Mouse (Mus musculus): Measurements from ENCODE around the gene 1700025G04Rik. TPM values are rescaled to one million over a fixed set of nuclear protein-coding genes. Genes with fewer than 3 reads are reported as not detected.

The 1700025G04Rik gene
- polyA plus RNA-seq, 1 experiment from 2014 or later: 16.7 TPM

DNA sequence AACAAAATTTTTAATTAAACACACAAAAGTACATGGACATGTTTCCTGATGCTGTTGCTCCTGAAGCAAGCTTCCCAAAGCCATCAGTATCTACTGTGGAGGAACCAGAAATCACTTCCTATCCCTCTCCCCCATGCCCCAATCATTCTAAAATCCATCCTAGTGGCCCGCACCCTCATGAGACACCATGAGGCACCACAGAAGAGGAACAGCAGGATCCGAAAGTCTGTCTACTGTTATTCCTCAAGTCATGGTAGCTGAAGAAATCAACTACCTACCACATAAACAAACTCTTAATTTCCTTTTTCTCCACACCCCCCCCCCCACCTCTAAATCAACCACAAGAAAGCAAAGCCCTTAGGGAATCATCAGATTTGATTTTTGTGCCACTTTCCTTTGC, 46.5 kb downstream of the 1700025G04Rik start:
- peaks cover 11% of the 10 kb centered on the region for H3K4me1 ChIP-seq (replicated peaks; ENCODE audit: control insufficient read depth, insufficient read depth, low read length)
- H3K27ac ChIP-seq (ENCODE audit: low read length): no peak overlapping the region
- no peak overlapping the region for H3K4me2 ChIP-seq (ENCODE audit: low read depth, low read length)
- no peak for ATAC-seq (ENCODE audit: low read depth)
- H3K9me3 ChIP-seq (ENCODE audit: control insufficient read depth, low read length): no peaks in the 10 kb centered on the region
- H3K9ac ChIP-seq (ENCODE audit: low read length): no peak overlapping the region
- H3K27me3 ChIP-seq (ENCODE audit: control insufficient read depth, insufficient read depth, low read depth, low read length): no peaks in the 10 kb centered on the region
- no peak overlapping the region for H3K4me3 ChIP-seq (ENCODE audit: low read length)
- no peaks in the 10 kb centered on the region for H3K36me3 ChIP-seq (ENCODE audit: control insufficient read depth, insufficient read depth, low read length)
- 94% methylated on average over 2 of the region's 2 CpGs for WGBS

DNA sequence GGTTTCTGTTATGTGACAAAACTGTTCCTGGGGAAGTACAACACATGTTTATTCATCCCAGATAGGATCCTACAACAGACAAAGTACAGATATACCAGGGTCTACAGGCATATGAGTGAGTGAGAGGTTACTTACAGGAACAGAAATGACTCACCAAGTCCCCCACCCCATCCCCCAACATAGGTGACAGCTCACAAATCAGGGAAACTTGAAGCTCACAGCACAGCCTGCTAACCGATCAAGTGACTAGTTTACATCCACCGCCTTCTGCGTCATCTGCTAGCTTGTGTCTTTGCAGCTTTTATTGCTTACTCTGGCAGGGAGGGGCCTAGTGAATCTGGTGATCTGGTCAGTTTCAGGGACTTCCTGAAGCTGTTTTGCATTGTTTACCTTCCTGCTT, 47.5 kb downstream of the 1700025G04Rik start:
- Histone ChIP-seq H3K4me3 (ENCODE audit: low read length) (no peak overlapping the region), H3K27me3 (ENCODE audit: control insufficient read depth, insufficient read depth, low read depth, low read length) (no peaks in the 10 kb centered on the region), H3K27ac (ENCODE audit: low read length) (no peak overlapping the region), H3K9ac (ENCODE audit: low read length) (no peak overlapping the region), H3K4me2 (ENCODE audit: low read depth, low read length) (no peak overlapping the region), H3K36me3 (ENCODE audit: control insufficient read depth, insufficient read depth, low read length) (no peaks in the 10 kb centered on the region), H3K9me3 (ENCODE audit: control insufficient read depth, low read length) (no peaks in the 10 kb centered on the region), H3K4me1 (replicated peaks; ENCODE audit: control insufficient read depth, insufficient read depth, low read length) (peaks cover 14% of the 10 kb centered on the region)
- 80% methylated on average over 3 of the region's 3 CpGs for WGBS
- ATAC-seq (ENCODE audit: low read depth): no peak

DNA sequence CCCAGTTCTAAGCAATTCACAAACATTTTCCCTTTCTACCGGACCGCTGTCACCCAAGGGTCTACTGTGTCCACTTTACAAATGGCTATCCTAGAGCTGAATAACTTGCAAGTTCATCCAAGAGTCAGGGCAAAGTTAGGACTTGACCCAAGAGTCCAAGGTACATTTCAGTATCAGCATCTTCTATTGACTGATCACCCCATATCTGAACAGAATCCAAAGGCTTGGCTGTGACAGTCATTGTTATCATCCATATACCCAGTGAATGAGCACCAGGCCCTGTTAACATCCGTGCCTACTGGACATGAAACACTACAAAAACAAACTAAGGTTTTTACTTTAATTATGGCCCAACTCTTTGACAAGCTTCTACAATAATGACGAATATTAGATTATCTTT, 48.9 kb downstream of the 1700025G04Rik start:
- Histone ChIP-seq H3K9me3 (ENCODE audit: control insufficient read depth, low read length) (no peaks in the 10 kb centered on the region), H3K4me1 (replicated peaks; ENCODE audit: control insufficient read depth, insufficient read depth, low read length) (peaks cover 14% of the 10 kb centered on the region), H3K36me3 (ENCODE audit: control insufficient read depth, insufficient read depth, low read length) (no peaks in the 10 kb centered on the region), H3K9ac (ENCODE audit: low read length) (no peak overlapping the region), H3K4me2 (ENCODE audit: low read depth, low read length) (no peak overlapping the region), H3K27me3 (ENCODE audit: control insufficient read depth, insufficient read depth, low read depth, low read length) (no peaks in the 10 kb centered on the region), H3K4me3 (ENCODE audit: low read length) (no peak overlapping the region), H3K27ac (ENCODE audit: low read length) (no peak overlapping the region)
- ATAC-seq (ENCODE audit: low read depth): no peak
- WGBS: 85% methylated on average over 4 of the region's 4 CpGs

DNA sequence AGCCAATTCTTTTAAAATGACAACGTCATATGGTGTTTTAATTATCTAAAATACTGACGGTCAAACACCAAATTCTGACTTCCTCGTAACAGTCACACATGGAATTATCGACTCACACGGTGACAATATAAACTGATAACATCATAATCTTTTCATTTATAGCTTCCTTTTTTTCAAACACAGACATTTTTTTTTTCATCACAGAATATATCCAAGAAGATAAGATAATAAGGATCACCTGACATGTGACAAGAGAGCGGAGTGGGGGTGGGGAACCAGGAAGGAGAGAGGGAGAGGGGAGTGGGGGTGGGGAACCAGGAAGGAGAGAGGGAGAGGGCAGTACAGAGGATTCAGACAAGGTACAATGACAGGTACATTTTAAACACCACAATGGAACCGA, 49.9 kb downstream of the 1700025G04Rik start:
- ATAC-seq (ENCODE audit: low read depth): no peak
- H3K27me3 ChIP-seq (ENCODE audit: control insufficient read depth, insufficient read depth, low read depth, low read length): no peaks in the 10 kb centered on the region
- no peak overlapping the region for H3K27ac ChIP-seq (ENCODE audit: low read length)
- no peak overlapping the region for H3K4me3 ChIP-seq (ENCODE audit: low read length)
- no peaks in the 10 kb centered on the region for H3K9me3 ChIP-seq (ENCODE audit: control insufficient read depth, low read length)
- H3K36me3 ChIP-seq (ENCODE audit: control insufficient read depth, insufficient read depth, low read length): no peaks in the 10 kb centered on the region
- no peak overlapping the region for H3K4me2 ChIP-seq (ENCODE audit: low read depth, low read length)
- H3K9ac ChIP-seq (ENCODE audit: low read length): no peak overlapping the region
- 52% methylated on average over 7 of the region's 7 CpGs for WGBS
- H3K4me1 ChIP-seq (replicated peaks; ENCODE audit: control insufficient read depth, insufficient read depth, low read length): peaks cover 15% of the 10 kb centered on the region

DNA sequence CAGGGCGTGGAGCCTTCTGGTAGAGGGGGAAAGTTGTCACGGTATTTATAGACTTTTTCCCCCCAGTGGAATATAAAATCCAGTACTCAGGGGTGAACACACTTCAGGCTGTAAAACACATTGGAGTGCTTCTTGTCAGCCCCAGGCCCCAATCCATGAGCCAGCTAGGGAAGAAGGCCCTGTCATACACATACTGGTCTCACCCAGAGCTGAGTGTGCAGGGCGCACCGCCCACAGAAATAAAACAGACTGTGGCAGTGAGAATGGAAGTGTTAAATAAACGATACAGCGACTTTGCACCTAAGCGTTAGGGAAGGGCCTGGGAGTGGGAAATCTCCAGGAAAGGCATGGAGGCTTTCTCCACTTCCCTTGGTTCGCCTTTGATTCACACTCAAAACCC, 50.3 kb downstream of the 1700025G04Rik start:
- 38% methylated on average over 8 of the region's 8 CpGs for WGBS
- H3K36me3 ChIP-seq (ENCODE audit: control insufficient read depth, insufficient read depth, low read length): no peaks in the 10 kb centered on the region
- H3K27me3 ChIP-seq (ENCODE audit: control insufficient read depth, insufficient read depth, low read depth, low read length): no peaks in the 10 kb centered on the region
- H3K9ac ChIP-seq (ENCODE audit: low read length): no peak overlapping the region
- peaks cover 20% of the 10 kb centered on the region for H3K4me1 ChIP-seq (replicated peaks; ENCODE audit: control insufficient read depth, insufficient read depth, low read length)
- no peaks in the 10 kb centered on the region for H3K9me3 ChIP-seq (ENCODE audit: control insufficient read depth, low read length)
- no peak overlapping the region for H3K4me2 ChIP-seq (ENCODE audit: low read depth, low read length)
- H3K4me3 ChIP-seq (ENCODE audit: low read length): no peak overlapping the region
- peak; percentile 47; the same call in 1 of the 2 replicates for ATAC-seq (ENCODE audit: low read depth)
- no peak overlapping the region for H3K27ac ChIP-seq (ENCODE audit: low read length)

DNA sequence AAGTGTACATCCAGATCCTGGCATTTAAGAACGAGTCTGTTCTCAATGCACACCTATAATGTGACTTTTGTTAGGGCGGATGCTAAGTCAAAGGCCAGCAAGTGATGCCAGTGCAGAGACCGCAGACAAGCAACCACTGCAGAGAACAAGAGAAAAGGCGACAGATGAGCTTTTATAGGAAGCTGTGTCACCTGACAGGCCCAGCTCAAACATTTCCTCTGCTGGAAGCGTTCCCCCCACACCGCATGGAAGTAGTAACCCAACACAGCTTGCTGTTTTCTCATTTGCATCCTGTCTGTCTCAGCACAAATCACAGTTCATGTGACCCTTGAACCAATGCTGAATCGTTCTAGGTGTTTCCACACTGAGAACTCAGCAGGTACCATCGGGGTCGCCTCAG, 51.8 kb downstream of the 1700025G04Rik start:
- H3K4me3 ChIP-seq (ENCODE audit: low read length): no peak overlapping the region
- H3K27ac ChIP-seq (ENCODE audit: low read length): no peak overlapping the region
- ATAC-seq (ENCODE audit: low read depth): no peak
- H3K36me3 ChIP-seq (ENCODE audit: control insufficient read depth, insufficient read depth, low read length): no peaks in the 10 kb centered on the region
- peaks cover 20% of the 10 kb centered on the region for H3K4me1 ChIP-seq (replicated peaks; ENCODE audit: control insufficient read depth, insufficient read depth, low read length)
- H3K9ac ChIP-seq (ENCODE audit: low read length): no peak overlapping the region
- no peaks in the 10 kb centered on the region for H3K27me3 ChIP-seq (ENCODE audit: control insufficient read depth, insufficient read depth, low read depth, low read length)
- no peaks in the 10 kb centered on the region for H3K9me3 ChIP-seq (ENCODE audit: control insufficient read depth, low read length)
- H3K4me2 ChIP-seq (ENCODE audit: low read depth, low read length): no peak overlapping the region
- 62% methylated on average over 9 of the region's 9 CpGs for WGBS

DNA sequence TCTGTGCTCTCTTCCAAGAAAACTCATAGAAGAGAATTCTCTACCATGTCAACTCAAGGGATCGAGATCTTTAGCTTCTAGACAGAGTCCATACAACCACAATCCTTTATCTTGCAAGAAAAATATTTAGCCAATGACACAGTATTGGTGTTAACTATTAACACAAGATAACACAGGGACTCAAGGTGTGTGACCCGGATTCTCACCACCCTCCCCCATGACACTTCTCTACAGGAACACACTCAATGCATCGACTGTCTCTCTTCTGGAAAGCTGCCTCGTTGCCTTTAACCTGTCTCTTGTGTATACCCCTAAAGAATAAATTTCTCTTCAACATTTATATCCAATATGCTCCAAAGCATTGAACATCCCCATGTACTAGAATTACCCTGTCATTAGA, 52.3 kb downstream of the 1700025G04Rik start:
- H3K4me1 ChIP-seq (replicated peaks; ENCODE audit: control insufficient read depth, insufficient read depth, low read length): peaks cover 20% of the 10 kb centered on the region
- no peak overlapping the region for H3K9ac ChIP-seq (ENCODE audit: low read length)
- no peak overlapping the region for H3K4me3 ChIP-seq (ENCODE audit: low read length)
- no peaks in the 10 kb centered on the region for H3K36me3 ChIP-seq (ENCODE audit: control insufficient read depth, insufficient read depth, low read length)
- no peak for ATAC-seq (ENCODE audit: low read depth)
- no peaks in the 10 kb centered on the region for H3K27me3 ChIP-seq (ENCODE audit: control insufficient read depth, insufficient read depth, low read depth, low read length)
- peaks cover 2% of the 10 kb centered on the region; the same call in 1 of the 2 replicates for H3K9me3 ChIP-seq (ENCODE audit: control insufficient read depth, low read length)
- 33% methylated on average over 4 of the region's 4 CpGs for WGBS
- no peak overlapping the region for H3K4me2 ChIP-seq (ENCODE audit: low read depth, low read length)
- H3K27ac ChIP-seq (ENCODE audit: low read length): no peak overlapping the region

DNA sequence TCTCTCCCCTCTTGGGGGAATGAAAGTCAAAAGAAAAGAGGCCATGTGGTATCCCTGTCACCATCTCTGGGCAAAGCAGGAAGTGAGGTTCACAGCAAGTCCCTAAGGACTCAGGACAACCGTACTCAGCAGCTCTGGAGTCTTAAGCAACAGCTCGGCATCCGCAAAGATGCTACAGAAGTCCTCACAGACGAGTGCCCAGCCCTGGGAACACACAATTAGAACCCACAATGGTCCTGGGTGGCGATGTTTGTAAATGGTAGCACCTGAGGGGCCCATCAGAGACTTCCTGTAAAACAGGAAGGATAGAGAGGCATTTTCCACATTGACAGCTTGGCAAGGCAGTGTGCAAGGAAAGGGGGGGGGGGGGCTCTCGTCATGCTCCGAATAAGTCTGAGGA, 55.2 kb downstream of the 1700025G04Rik start:
- no peak overlapping the region for H3K4me2 ChIP-seq (ENCODE audit: low read depth, low read length)
- H3K4me1 ChIP-seq (replicated peaks; ENCODE audit: control insufficient read depth, insufficient read depth, low read length): peaks cover 16% of the 10 kb centered on the region
- no peak for ATAC-seq (ENCODE audit: low read depth)
- H3K9ac ChIP-seq (ENCODE audit: low read length): no peak overlapping the region
- 60% methylated on average over 7 of the region's 7 CpGs for WGBS
- H3K36me3 ChIP-seq (ENCODE audit: control insufficient read depth, insufficient read depth, low read length): no peaks in the 10 kb centered on the region
- H3K27ac ChIP-seq (ENCODE audit: low read length): no peak overlapping the region
- H3K4me3 ChIP-seq (ENCODE audit: low read length): no peak overlapping the region
- H3K9me3 ChIP-seq (ENCODE audit: control insufficient read depth, low read length): peaks cover 2% of the 10 kb centered on the region; the same call in 1 of the 2 replicates
- no peaks in the 10 kb centered on the region for H3K27me3 ChIP-seq (ENCODE audit: control insufficient read depth, insufficient read depth, low read depth, low read length)

DNA sequence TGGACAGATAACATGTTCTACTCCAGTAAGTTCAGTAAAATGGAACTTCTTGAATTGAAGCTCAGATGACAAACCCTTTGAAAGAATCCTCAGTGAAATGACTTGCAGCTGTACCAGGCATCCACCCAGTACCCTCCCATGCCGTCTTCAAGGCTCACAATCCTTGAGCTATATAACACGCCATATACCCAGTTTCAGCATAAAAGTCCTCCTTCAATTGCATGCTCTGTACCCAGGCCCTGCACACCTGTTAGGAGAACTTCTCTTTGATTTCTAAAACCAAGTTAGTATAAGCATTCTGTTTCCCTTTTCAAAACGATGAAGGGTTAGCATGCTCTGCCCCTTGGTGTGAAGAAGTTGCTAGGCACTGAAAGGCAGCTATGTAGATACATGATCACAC, 56.2 kb downstream of the 1700025G04Rik start:
- H3K9ac ChIP-seq (ENCODE audit: low read length): no peak overlapping the region
- WGBS: 63% methylated on average over 3 of the region's 3 CpGs
- H3K9me3 ChIP-seq (ENCODE audit: control insufficient read depth, low read length): peaks cover 2% of the 10 kb centered on the region; the same call in 1 of the 2 replicates

DNA sequence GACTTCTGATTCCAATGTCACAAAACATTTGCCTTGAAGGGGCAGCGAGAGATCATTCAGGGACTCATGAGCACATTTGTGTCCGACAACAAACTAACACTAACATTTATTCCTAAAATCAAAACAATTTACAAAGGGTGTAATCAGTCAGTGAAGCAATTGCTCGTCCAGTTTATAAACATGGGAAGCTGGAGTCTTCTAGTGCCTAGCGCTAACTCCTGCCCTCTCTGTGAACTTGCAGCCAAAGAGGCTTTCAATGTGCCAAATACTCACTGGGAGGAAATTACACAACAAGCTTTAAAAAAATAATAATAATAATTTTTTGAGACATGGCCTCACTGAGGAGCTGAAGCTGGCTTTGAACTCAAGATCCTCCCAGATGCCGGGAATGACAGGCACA, 57.8 kb downstream of the 1700025G04Rik start:
- Histone ChIP-seq H3K27me3 (ENCODE audit: control insufficient read depth, insufficient read depth, low read depth, low read length) (no peaks in the 10 kb centered on the region), H3K36me3 (ENCODE audit: control insufficient read depth, insufficient read depth, low read length) (no peaks in the 10 kb centered on the region), H3K4me1 (replicated peaks; ENCODE audit: control insufficient read depth, insufficient read depth, low read length) (peaks cover 6% of the 10 kb centered on the region; the same call in 1 of the 2 replicates), H3K4me3 (ENCODE audit: low read length) (no peak overlapping the region), H3K4me2 (ENCODE audit: low read depth, low read length) (no peak overlapping the region), H3K27ac (ENCODE audit: low read length) (no peak overlapping the region; the same call in 1 of the 2 replicates), H3K9ac (ENCODE audit: low read length) (no peak overlapping the region), H3K9me3 (ENCODE audit: control insufficient read depth, low read length) (peaks cover 2% of the 10 kb centered on the region; the same call in 1 of the 2 replicates)
- WGBS: 45% methylated on average over 5 of the region's 5 CpGs
- peak; percentile 91 for ATAC-seq (ENCODE audit: low read depth)

More for the DNA sequence above, 56.2 kb downstream of the 1700025G04Rik start:
- Histone ChIP-seq H3K36me3 (ENCODE audit: control insufficient read depth, insufficient read depth, low read length) (no peaks in the 10 kb centered on the region), H3K4me1 (replicated peaks; ENCODE audit: control insufficient read depth, insufficient read depth, low read length) (peaks cover 9% of the 10 kb centered on the region; the same call in 1 of the 2 replicates), H3K27me3 (ENCODE audit: control insufficient read depth, insufficient read depth, low read depth, low read length) (no peaks in the 10 kb centered on the region), H3K27ac (ENCODE audit: low read length) (no peak overlapping the region), H3K4me2 (ENCODE audit: low read depth, low read length) (no peak overlapping the region), H3K4me3 (ENCODE audit: low read length) (no peak overlapping the region)
- ATAC-seq (ENCODE audit: low read depth): no peak

Measured in lung, embryonic 16.5 days (tissue).